Comparison of ENCODE assay signal across 14 mouse cellular contexts in genomic region chr1:128552545-128552944, GRCm38 (mm10). TPM values are rescaled to one million over a fixed set of nuclear protein-coding genes. Genes with fewer than 3 reads are reported as not detected.
A peak's percentile ranks its signal among the peaks of the same experiment; 100 is the strongest.
DNase-seq lines count a peak whose midpoint lies in the region; ATAC-seq lines count a peak whose summit lies in the region.
"Had no signal": no experiment of that assay in that cellular context is flagged by ENCODE, and none has a peak within 500 bp of the region (broad histone marks: within the 10 kb centered on the region; RNA-seq: fewer than 3 reads in every experiment).

No protein-coding gene starts in this region.

- no peak overlapping the region for H3K27ac ChIP-seq in liver, embryonic 16.5 days (ENCODE audit: low read length)
- no peak overlapping the region for H3K27ac ChIP-seq in liver, embryonic 11.5 days (ENCODE audit: low read depth, low read length)
- H3K27ac ChIP-seq: embryonic facial prominence, embryonic 12.5 days; gastrocnemius, adult 2 months had no signal

- H3K4me2 ChIP-seq in liver, embryonic 16.5 days (ENCODE audit: low read depth, low read length): no peak overlapping the region
- no peak overlapping the region for H3K4me2 ChIP-seq in liver, embryonic 11.5 days
- H3K4me2 ChIP-seq: embryonic facial prominence, embryonic 12.5 days had no signal

- no peaks in the 10 kb centered on the region for H3K4me1 ChIP-seq in liver, embryonic 16.5 days (ENCODE audit: control insufficient read depth, low read depth, low read length)
- H3K4me1 ChIP-seq in liver, embryonic 11.5 days (replicated peaks; ENCODE audit: control insufficient read depth, insufficient read depth, low read length): no peaks in the 10 kb centered on the region
- H3K4me1 ChIP-seq: embryonic facial prominence, embryonic 12.5 days had no signal

- H3K36me3 ChIP-seq in liver, embryonic 16.5 days (ENCODE audit: control insufficient read depth, insufficient read depth): no peaks in the 10 kb centered on the region
- H3K36me3 ChIP-seq in liver, embryonic 11.5 days (ENCODE audit: control insufficient read depth, insufficient read depth, low read length): no peaks in the 10 kb centered on the region
- H3K36me3 ChIP-seq: embryonic facial prominence, embryonic 12.5 days had no signal

- H3K27me3 ChIP-seq in liver, embryonic 16.5 days (ENCODE audit: control insufficient read depth, insufficient read depth, low read depth, low read length): no peaks in the 10 kb centered on the region
- no peaks in the 10 kb centered on the region for H3K27me3 ChIP-seq in liver, embryonic 11.5 days (replicated peaks; ENCODE audit: control insufficient read depth, insufficient read depth, low read length)
- H3K27me3 ChIP-seq: embryonic facial prominence, embryonic 12.5 days had no signal

- H3K9ac ChIP-seq in liver, embryonic 16.5 days (ENCODE audit: low read depth, low read length): no peak overlapping the region
- H3K9ac ChIP-seq in liver, embryonic 11.5 days (ENCODE audit: low read depth, low read length): no peak overlapping the region
- H3K9ac ChIP-seq: embryonic facial prominence, embryonic 12.5 days had no signal

- H3K4me3 ChIP-seq in liver, embryonic 16.5 days (ENCODE audit: low read depth, low read length): no peak overlapping the region
- no peak overlapping the region for H3K4me3 ChIP-seq in liver, embryonic 11.5 days (ENCODE audit: low read depth, low read length)
- H3K4me3 ChIP-seq: embryonic facial prominence, embryonic 12.5 days; gastrocnemius, adult 2 months had no signal

- no peak for DNase-seq in liver, embryonic 11.5 days (ENCODE audit: low spot score)
- peak; percentile 31 to 63 for DNase-seq in spleen, postnatal 36 days (ENCODE audit: low spot score in 2 of 2)
- no peak for DNase-seq in Muller cell, postnatal 12 days (ENCODE audit: inconsistent ontology term)
- DNase-seq: adrenal gland, postnatal 10 days; cerebellum, adult 11 months; cerebellum, adult 8-10 months; cerebellum, postnatal 14 days; gastrocnemius, adult 2 months; gastrocnemius, postnatal 25 days; heart, postnatal 14 days had no signal

- no peaks in the 10 kb centered on the region for H3K9me3 ChIP-seq in liver, embryonic 16.5 days (replicated peaks; ENCODE audit: control insufficient read depth, low read length)
- H3K9me3 ChIP-seq in liver, embryonic 11.5 days (ENCODE audit: control insufficient read depth, low read length): no peaks in the 10 kb centered on the region
- H3K9me3 ChIP-seq: embryonic facial prominence, embryonic 12.5 days had no signal

- peak; percentile 21; the same call in 1 of the 2 replicates for ATAC-seq in liver, embryonic 16.5 days (ENCODE audit: low read depth)
- no peak for ATAC-seq in liver, embryonic 11.5 days (replicated peaks; ENCODE audit: low FRiP score)
- ATAC-seq in common myeloid progenitor, adult 5-6 weeks (replicated peaks; ENCODE audit: low read depth, poor library complexity, severe bottlenecking): peak; percentile 50
- ATAC-seq in erythroblast, adult 5-6 weeks (replicated peaks; ENCODE audit: low FRiP score, poor library complexity, severe bottlenecking): peak; percentile 85

RNA-seq across cellular contexts. Expression of gene Cxcr4, which starts 39.5 kb away (rescaled TPM):
- polyA plus RNA-seq in liver, embryonic 16.5 days (2015; fragmentation: Nextera tagmentation; extraction: Ambion mirVana): 2.5 TPM in 2 replicates
- 0.97 and 1.3 TPM in 2 replicates for polyA plus RNA-seq in liver, embryonic 11.5 days (2014; fragmentation: Nextera tagmentation; extraction: Ambion mirVana)
- total RNA-seq in common myeloid progenitor, adult 5-6 weeks (2017): 77.8 and 110 TPM in 2 replicates
- 121 and 151 TPM in 2 replicates for total RNA-seq in erythroblast, adult 5-6 weeks (2015; ENCODE audit: low replicate concordance)
- total RNA-seq in erythroblast, adult 5-6 weeks (2017; ENCODE audit: low replicate concordance): 109 and 111 TPM in 2 replicates

Comparison
In these comparisons a context has a peak if more than half of its experiments do, and no peak if none do; other contexts are left out.
1. DNase-seq: peak in spleen, postnatal 36 days (2 of 2); none in liver, embryonic 11.5 days (single experiment) and Muller cell, postnatal 12 days (single experiment).